Comparison of ENCODE assay signal across 1 mouse cellular context in the genomic region with DNA sequence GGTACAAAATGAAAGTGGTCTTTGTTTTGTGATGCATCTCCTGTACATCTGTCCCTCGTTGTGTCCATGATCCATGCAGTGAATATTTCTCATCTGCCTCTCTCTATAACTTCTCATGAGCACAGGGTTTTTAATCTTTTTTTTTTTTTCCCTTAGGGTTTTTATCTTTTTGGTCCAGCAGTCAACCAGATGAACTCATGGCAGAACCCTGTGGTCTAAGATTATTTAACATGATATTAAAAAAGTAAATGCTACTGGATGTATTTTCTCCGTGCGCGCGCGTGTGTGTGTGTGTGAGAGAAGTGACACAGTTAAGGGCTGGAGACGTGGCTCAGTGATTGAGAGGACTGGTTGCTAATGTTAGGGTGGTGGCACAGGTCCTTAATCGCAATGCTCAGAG.
TF ChIP-seq lines count a peak whose summit lies in the region.

No protein-coding gene starts in this region.

TF ChIP-seq in MEL, 35 proteins besides CTCF, POLR2A, EP300 and RAD21:
- TF ChIP-seq MAX (IDR thresholded peaks at IDR 0.05; ENCODE audit: low read length) (no peak), ETS1 (IDR thresholded peaks at IDR 0.05; ENCODE audit: low read depth, low read length) (0 out of 2 replicates have a peak, but pooled peaks have one; percentile 21), CHD1 (IDR thresholded peaks at IDR 0.05; ENCODE audit: low read depth, low read length) (no peak), ZNF384 (IDR thresholded peaks at IDR 0.05; ENCODE audit: low read depth, low read length) (peak; percentile 52; the same call in 1 of the 2 replicates), GATA1 (IDR thresholded peaks at IDR 0.05; ENCODE audit: low read depth, low read length) (peak; percentile 35), SIN3A (IDR thresholded peaks at IDR 0.05; ENCODE audit: low read length) (peak; percentile 31; the same call in 1 of the 2 replicates), RCOR1 (IDR thresholded peaks at IDR 0.05; ENCODE audit: low read depth, low read length) (peak; percentile 55; the same call in 1 of the 2 replicates), POLR2AphosphoS2 (IDR thresholded peaks at IDR 0.05; ENCODE audit: low read length) (no peak), TCF12 (IDR thresholded peaks at IDR 0.05; ENCODE audit: low read depth, low read length) (peak; percentile 56; the same call in 1 of the 2 replicates)
